Mouse (Mus musculus) megakaryocyte, embryonic 14.5 days (primary cell): ENCODE data around the gene Cars2.

ENCODE experiments used
- FLI1 ChIP-seq: IDR thresholded peaks from 2 replicates; pipeline ENCODE4 v1.6.1; 2012; ENCODE audit warnings: low read length, inconsistent platforms, mixed read lengths
- GATA1 ChIP-seq: IDR thresholded peaks from 3 replicates; pipeline ENCODE4 v1.6.1; 2012; ENCODE audit warnings: mixed read lengths, low read length, inconsistent platforms, borderline replicate concordance

DNA sequence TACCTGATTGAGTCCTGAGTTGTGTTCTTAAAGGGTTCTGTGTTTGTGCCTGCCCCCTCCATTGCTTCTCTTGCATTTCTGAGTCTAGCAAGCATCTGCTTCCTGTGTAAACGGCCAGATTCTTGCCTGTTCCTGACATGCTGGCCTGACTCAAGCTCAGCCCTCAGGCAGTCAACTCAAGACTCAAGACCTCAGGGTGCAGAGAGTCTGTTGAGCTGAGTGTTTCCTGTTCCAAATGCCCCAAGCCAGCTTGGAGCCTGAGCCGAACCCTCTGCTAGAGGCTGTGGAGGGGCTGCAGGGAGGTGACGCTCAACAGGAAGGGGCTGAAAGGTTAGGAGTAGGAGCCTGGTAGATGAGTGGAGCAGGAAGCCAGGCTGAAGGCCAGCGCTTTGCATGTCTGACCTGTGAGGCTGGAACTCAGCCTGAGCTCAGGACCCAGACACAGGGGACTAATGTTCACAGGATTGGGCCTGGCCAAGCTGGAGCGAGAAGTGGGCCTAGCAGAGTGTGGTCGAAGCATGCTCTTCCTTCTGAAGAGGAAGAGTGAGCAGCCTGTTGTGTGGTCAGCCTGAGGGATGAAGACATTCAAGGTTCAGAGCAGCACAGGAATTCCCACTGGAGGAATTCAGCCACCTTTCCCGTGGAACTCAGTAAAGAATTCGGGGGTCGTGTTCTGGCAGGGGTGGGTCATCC lies 24.5 kb upstream of the Cars2 start:
- TF ChIP-seq GATA1: no peak
- TF ChIP-seq FLI1: no peak
